ENCODE assay signal across 18 mouse cellular contexts in the genomic region with DNA sequence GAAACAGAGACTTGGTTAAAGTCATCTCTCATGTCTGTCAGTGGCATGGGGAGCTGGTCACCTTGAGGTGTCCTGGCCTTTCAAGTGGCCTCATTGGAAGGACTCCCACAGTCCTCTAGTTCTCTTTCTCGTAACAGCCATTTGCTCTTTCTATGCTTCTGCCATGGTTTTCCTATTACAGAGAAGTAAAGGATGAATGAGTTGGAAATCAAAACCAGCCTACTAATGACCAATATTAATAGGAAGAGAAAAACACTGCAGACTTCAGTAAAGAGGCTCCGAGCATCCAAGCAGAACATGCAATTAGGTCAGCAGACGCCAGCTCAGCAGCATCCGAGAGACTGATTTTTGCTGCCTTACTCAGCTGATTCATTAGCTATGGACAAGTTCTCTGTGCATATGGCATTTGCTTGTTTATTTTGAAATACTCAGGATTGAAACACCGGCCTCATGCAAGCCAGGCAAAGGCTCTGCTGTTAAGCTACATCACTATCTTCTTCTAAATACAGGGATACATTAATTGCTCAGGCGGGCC.
DNase-seq lines count a peak whose midpoint lies in the region; TF ChIP-seq lines count a peak whose summit lies in the region.
"Had no signal": no experiment of that assay in that cellular context is flagged by ENCODE, and none has a peak within 500 bp of the region (broad histone marks: within the 10 kb centered on the region; RNA-seq: fewer than 3 reads in every experiment).

No protein-coding gene starts in this region.

- TF ChIP-seq CTCF in layer of hippocampus, adult 2 months (conservative IDR thresholded peaks at IDR 0.05) = no peak

- H3K27ac ChIP-seq in layer of hippocampus, adult 2 months = peak overlapping the region; percentile 0; the same call in 1 of the 2 replicates
- H3K27ac ChIP-seq: heart, embryonic 13.5 days; left cerebral cortex, adult 2 months; limb, embryonic 13.5 days; liver, embryonic 15.5 days had no signal

- no peak overlapping the region for H3K4me3 ChIP-seq in layer of hippocampus, adult 2 months
- H3K4me3 ChIP-seq: heart, embryonic 13.5 days; left cerebral cortex, adult 2 months; limb, embryonic 13.5 days; liver, embryonic 15.5 days had no signal

- no peak for DNase-seq in layer of hippocampus, adult 2 months (ENCODE audit: low spot score in 2 of 2)
- no peak for DNase-seq in layer of hippocampus, postnatal 36 days
- DNase-seq in cerebellum, adult 11 months = peak; percentile 16
- peak; percentile 40 to 57 for DNase-seq in cerebellum, postnatal 25 days
- DNase-seq in retina, adult 2 months (ENCODE audit: low read depth, low spot score) = peak; percentile 13
- no peak for DNase-seq in gastrocnemius, postnatal 36 days
- DNase-seq in frontal cortex, adult 2 months (ENCODE audit: extremely low spot score in 1 of 2, low spot score in 1 of 2) = no peak
- no peak for DNase-seq in frontal cortex, postnatal 10 days (ENCODE audit: low spot score in 2 of 2)
- DNase-seq: adrenal gland, adult 2 months; kidney, adult 2 months; kidney, postnatal 25 days; lung, postnatal 10 days; right cerebral cortex, postnatal 25 days; thymus, postnatal 36 days had no signal

- intact Hi-C loops in gastrocnemius, postnatal 36 days (cut with DNase I) = no loop called here

Comparison
In these comparisons a context has a peak if more than half of its experiments do, and no peak if none do; other contexts are left out.
1. DNase-seq: peak in cerebellum, adult 11 months (single experiment), cerebellum, postnatal 25 days (2 of 2) and retina, adult 2 months (single experiment); none in layer of hippocampus, adult 2 months (0 of 2), layer of hippocampus, postnatal 36 days (0 of 2), gastrocnemius, postnatal 36 days (0 of 2), frontal cortex, adult 2 months (0 of 2) and frontal cortex, postnatal 10 days (0 of 2).